Mouse (Mus musculus) left cerebral cortex, adult 8-10 months (tissue): ENCODE data around the gene 9130213A22Rik. TPM values are rescaled to one million over a fixed set of nuclear protein-coding genes. Genes with fewer than 3 reads are reported as not detected.
"Not testable (repeated sequence)": the region's sequence is repeated elsewhere in the genome, so short reads cannot be mapped to it uniquely, and the experiment has no call there.

Source experiments
- DNase-seq, 2 experiments: peaks; one replicate each; pipeline ENCODE4 v3.0.0; 2022; ENCODE audit warnings: low spot score in 2 of 2
- total RNA-seq, 4 experiments: library from RNA; stranded (reverse); gene quantifications; 2 replicates each; pipeline ENCODE4 v1.2.4; 2022

Gene 9130213A22Rik
- total RNA-seq, 4 experiments from 2014 or later = 1.1 to 1.4 (median 1.3) TPM

DNA sequence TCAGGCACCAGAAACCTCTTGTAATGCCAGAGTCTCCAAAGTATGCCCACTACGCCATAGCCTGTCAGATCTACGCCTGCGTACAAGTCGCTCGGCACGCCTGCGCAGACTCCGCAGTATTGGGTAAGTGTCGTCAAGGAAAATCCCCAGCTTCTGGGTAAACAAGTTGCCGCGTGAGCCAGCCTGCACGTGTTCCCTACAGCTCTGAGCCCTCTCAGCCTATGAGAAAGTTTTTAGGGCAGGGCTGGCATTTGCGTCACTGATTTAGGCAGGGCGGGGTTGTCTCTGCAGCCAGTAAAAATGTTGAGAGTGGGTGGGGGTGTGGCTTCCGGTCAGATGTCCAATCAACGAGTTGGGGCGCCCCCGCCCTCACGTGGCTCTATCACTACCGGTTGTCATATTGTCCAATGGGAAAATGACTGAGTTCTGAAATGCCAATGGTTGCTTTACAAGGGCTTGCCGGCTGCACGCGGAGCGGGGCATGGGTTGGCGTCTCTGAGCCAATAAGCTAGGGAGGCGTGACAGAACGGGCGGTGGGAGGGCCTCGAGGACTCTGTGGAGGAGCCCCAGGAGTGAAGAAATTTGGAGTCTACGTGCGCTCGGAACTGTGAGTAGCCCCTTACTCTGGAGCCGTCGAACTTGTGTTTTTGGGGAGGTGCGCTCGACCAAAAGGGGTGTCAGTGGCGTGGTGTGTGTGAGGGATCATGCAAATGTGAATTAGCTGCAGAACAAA, 27.5 kb downstream of the 9130213A22Rik start, which contains the start of gene Per1:
Gene Per1 (plus strand): TSS at position 521 of the 733 bp plus-strand sequence.
- DNase-seq = peak; percentile 98 to 100

- DNase-seq = not testable (repeated sequence)
These were observed 28.5 kb downstream of the 9130213A22Rik start for GRCm38 (mm10) chr11:69093856-69094255.

DNA sequence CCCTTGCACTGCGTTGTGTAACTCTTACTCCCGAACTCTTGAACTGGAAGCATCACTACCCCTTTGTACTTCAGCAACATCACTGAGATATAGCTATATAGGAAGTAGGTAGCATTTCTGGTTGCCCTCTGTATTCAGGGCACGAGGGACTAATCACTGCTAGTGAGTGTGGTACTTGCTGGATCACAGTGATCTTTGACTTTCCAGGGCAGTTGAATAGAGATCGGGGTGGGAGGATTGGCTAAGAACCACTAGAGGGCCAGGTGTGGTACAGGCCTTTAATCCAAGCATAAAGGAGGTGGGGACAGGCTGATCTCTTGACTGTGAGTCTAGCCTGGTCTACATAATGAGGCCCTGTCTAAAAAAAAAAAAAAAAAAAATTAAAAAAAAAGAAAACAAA, 29.5 kb downstream of the 9130213A22Rik start:
- DNase-seq = no peak

- DNase-seq = peak in 1 of 2 experiments; percentile 89
These were observed 30.0 kb downstream of the 9130213A22Rik start for GRCm38 (mm10) chr11:69092386-69092751.

GRCm38 (mm10) chr11:69091566-69092385, 30.6 kb downstream of the 9130213A22Rik start:
- DNase-seq = no peak

- DNase-seq = no peak
These were observed 32.0 kb downstream of the 9130213A22Rik start for GRCm38 (mm10) chr11:69090367-69090766.

GRCm38 (mm10) chr11:69089616-69090290, 32.6 kb downstream of the 9130213A22Rik start:
- DNase-seq = no peak

DNA sequence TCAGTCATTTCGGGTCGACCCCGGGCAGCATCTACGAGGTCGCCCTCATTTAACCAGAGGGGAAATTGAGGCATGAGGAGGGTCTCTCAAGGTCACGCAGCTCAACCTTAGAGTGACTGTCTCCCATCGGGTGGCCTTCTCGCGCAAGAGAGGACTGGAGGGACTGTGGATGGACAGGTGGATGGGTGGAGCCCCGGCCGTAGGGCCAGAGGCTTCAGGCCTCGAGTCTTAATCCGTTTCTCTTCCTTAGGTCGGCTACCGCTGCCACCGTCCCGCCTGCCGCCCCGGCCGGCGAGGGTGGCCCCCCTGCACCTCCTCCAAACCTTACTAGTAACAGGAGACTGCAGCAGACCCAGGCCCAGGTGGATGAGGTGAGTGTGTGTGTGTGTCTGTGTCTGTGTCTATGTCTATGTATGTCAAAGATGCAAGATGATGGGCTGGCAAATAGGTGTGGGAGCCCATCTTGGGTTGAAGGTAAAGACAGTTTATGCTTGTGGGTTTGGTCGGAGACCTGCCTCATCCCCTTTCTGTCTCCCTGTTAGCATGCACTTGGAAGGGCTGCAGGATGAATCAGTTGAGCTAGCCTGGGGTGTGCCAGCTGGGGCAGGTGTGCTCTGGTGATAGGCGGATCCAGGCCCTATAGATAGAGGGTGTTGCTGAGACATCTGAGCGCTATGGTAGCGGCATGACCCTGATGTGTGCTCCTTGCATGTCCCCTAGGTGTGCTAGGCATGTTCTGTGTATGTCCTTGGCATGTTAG, 33.4 kb downstream of the 9130213A22Rik start:
- no peak for DNase-seq

- peak; percentile 94 to 95 for DNase-seq
These were observed 34.1 kb downstream of the 9130213A22Rik start, which contains the start of gene Vamp2 for GRCm38 (mm10) chr11:69088103-69088855. TSS of gene Vamp2 (plus strand) at chr11:69088490.

GRCm38 (mm10) chr11:69087597-69087996, 34.8 kb downstream of the 9130213A22Rik start:
- no peak for DNase-seq

GRCm38 (mm10) chr11:69087082-69087481, 35.3 kb downstream of the 9130213A22Rik start:
- DNase-seq = no peak

GRCm38 (mm10) chr11:69086390-69086789, 36.0 kb downstream of the 9130213A22Rik start:
- DNase-seq = peak in 1 of 2 experiments; percentile 78

DNA sequence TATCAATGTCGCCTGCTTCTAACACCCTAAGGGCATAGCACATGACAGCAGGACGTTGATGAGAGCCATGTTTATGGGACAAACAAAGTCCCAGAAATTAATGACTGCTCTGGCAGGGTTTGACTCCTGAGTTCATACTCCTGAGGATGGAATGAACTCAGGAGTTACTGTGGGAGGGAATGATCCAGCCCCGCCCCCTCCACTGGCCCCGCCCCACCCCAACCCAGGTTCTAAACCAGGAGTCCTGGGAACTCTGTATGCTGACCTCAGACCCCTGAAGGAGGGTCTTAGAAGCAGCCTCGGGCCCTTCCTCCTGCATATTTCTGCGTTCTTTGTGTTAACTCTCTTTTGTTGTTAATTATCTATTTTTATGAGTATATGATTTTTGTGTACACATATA, 36.8 kb downstream of the 9130213A22Rik start:
- DNase-seq = no peak

- no peak for DNase-seq
These were observed 40.8 kb downstream of the 9130213A22Rik start for GRCm38 (mm10) chr11:69081613-69082012.

DNA sequence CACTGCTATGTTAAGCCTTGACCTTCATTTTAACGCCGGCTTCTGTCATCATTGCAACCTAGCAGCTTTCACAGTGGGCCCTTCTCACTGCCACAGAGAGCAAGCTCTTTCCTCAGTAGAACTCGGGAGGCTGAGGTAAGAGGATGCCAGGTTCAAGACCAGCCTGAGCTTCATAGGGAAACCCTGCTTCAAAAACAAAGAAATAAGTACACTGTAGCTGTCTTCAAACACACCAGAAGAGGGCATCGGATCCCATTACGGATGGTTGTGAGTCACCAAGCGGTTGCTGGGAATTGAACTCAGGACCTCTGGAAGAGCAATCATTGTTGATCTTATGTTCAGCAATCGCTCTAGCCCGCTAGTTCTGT, 41.5 kb downstream of the 9130213A22Rik start:
- no peak for DNase-seq

- no peak for DNase-seq
These were observed 42.1 kb downstream of the 9130213A22Rik start for GRCm38 (mm10) chr11:69080102-69080854.

GRCm38 (mm10) chr11:69078805-69079438, 43.5 kb downstream of the 9130213A22Rik start:
- no peak for DNase-seq

- DNase-seq = no peak
These were observed 44.3 kb downstream of the 9130213A22Rik start for GRCm38 (mm10) chr11:69078041-69078440.

- no peak for DNase-seq
These were observed 45.1 kb downstream of the 9130213A22Rik start for GRCm38 (mm10) chr11:69077316-69077715.
